Mouse (Mus musculus) monocyte, adult 2 months (primary cell): ENCODE data around the gene Gm21775.
"Not testable (repeated sequence)": the region's sequence is repeated elsewhere in the genome, so short reads cannot be mapped to it uniquely, and the experiment has no call there.

Experiments used
- DNase-seq, 2 experiments: peaks; one replicate each; pipeline ENCODE4 v3.0.0; 2022; ENCODE audit warnings: low spot score in 2 of 2, low read depth in 1 of 2

Gm21775 gene

DNA sequence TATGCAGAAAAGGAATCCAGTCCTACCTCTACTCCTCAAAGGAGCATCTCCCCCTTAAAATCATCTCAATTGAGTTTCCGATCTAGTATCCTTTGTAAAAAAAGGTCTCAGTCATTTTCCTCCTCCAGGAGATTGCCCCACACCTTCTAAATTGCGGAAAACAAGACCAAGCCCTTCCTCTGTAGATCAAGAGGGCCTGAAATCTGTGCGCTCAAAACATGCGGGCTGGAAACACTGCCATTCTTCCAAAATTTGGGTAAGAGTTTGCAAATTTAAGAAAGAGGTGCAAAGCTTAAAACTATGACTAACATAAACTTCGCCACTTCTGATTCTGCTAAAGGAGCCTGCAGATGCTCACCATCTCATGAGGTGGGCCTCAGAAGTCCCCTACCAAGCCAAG lies at the start of gene Gm21775:
TSS of gene Gm21775 (plus strand) at position 301 of the 400 bp plus-strand sequence.
- DNase-seq, result not testable (repeated sequence)

DNA sequence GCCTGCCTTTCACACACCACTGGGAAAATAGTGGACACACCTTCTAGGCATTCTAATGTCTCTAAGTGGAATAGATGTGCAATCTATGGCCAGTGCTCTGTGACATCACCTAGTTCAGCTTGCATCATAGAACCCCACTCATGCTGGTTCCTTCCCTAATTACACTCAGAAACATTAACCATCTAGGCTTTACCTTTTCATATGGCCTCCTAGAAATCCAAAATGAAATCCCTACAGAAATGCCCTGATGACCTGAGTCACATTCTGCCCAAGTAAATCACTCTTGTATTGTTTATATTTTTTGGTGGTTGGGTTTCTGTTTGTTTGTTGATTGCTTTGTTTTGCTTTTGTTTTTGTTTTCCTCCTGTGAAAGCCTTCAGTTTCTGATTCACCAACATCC lies 17.3 kb upstream of the Gm21775 start, which contains the start of gene Gm20737:
TSS of gene Gm20737 (minus strand) at position 101 of the 400 bp plus-strand sequence.
- DNase-seq, result not testable (repeated sequence)
